In the genomic region with DNA sequence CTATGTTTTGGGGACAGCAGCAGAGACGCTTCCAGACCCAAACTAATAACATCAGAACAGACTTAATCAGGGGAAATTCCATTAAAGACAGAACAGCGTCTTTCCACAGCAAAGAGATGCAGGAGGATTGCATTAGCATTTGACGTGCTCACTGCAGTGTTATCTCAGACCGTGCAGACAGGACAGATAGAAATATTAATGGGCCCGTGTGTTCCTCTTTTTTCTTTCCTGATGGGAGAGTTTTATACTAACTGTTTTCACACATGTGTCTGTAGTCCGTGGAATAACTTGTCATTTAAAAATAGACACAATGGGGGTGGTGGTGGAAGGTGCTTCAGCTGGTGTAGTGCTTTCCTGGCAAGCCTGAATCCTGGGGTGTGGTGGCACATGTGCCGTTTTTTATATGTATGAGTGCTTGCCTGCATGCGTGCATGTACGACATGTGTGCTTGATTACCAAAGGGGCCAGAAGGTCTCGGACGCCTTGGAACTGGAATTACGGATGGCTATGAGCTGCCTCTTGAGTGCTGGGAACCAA, we compare ENCODE assay signal across 23 mouse cellular contexts. TPM values are rescaled to one million over a fixed set of nuclear protein-coding genes. Genes with fewer than 3 reads are reported as not detected.
DNase-seq lines count a peak whose midpoint lies in the region; ATAC-seq lines count a peak whose summit lies in the region.
"Had no signal": no experiment of that assay in that cellular context is flagged by ENCODE, and none has a peak within 500 bp of the region (broad histone marks: within the 10 kb centered on the region; RNA-seq: fewer than 3 reads in every experiment).

No protein-coding gene starts in this region.

- no peak for DNase-seq in frontal cortex, postnatal 10 days (ENCODE audit: low spot score in 2 of 2)
- peak; percentile 69 for DNase-seq in layer of hippocampus, adult 9-11 months
- DNase-seq in layer of hippocampus, postnatal 10 days (ENCODE audit: low spot score in 2 of 2) = no peak
- peak; percentile 60 for DNase-seq in MN1 (ENCODE audit: low spot score)
- no peak for DNase-seq in left cerebral cortex, postnatal 10 days (ENCODE audit: extremely low spot score in 1 of 2, low spot score in 2 of 2)
- DNase-seq: adrenal gland, postnatal 25 days; cerebellum, adult 18-20 months; cerebellum, postnatal 14 days; gastrocnemius, adult 2 months; gastrocnemius, postnatal 36 days; heart, adult 18-20 months; heart, postnatal 36 days; kidney, adult 18-20 months; kidney, postnatal 25 days; liver, embryonic 13.5 days; lung, adult 18-20 months; right cerebral cortex, adult 18-20 months; thymus, postnatal 4 days had no signal

- intact Hi-C loops in left cerebral cortex, postnatal 10 days (cut with DNase I) = no loop called here

- ATAC-seq in frontal cortex, adult (ENCODE audit: low TSS enrichment) = peak; percentile 50
- ATAC-seq in megakaryocyte-erythroid progenitor cell, adult 5-6 weeks (replicated peaks; ENCODE audit: low FRiP score, low TSS enrichment, poor library complexity, severe bottlenecking) = 0 out of 2 replicates have a peak, but pooled peaks have one; percentile 36
- ATAC-seq: forebrain, embryonic 13.5 days; lung, postnatal 0 days had no signal

RNA-seq across cellular contexts. Expression of gene Parvg, which starts 12.5 kb away (rescaled TPM):
- 1 to 10 TPM; 6.6 to 9.6 TPM for total RNA-seq in layer of hippocampus, postnatal 10 days (2021)
- 49.1 and 67.2 TPM in 2 replicates for total RNA-seq in megakaryocyte-erythroid progenitor cell, adult 5-6 weeks (2014; fragmentation: Nextera tagmentation)
- 80.8 and 173 TPM in 2 replicates for total RNA-seq in megakaryocyte-erythroid progenitor cell, adult 5-6 weeks (2017)
- 1 to 10 TPM; 5.1 to 6.6 TPM for total RNA-seq in left cerebral cortex, postnatal 10 days (2021)
- total RNA-seq: G1E had no signal

Comparison
In these comparisons a context has a peak if more than half of its experiments do, and no peak if none do; other contexts are left out.
1. DNase-seq: peak in layer of hippocampus, adult 9-11 months (single experiment) and MN1 (single experiment); none in frontal cortex, postnatal 10 days (0 of 2), layer of hippocampus, postnatal 10 days (0 of 2) and left cerebral cortex, postnatal 10 days (0 of 2).
2. RNA of gene Parvg, which starts 12.5 kb away (total RNA-seq): 49.1 to 173 TPM in megakaryocyte-erythroid progenitor cell, adult 5-6 weeks; 6.6 to 9.6 TPM in layer of hippocampus, postnatal 10 days and 5.1 to 6.6 TPM in left cerebral cortex, postnatal 10 days; every median in the first group is over 4 times any median in the second.